Mouse (Mus musculus) activated CD4-positive, CD25-positive, alpha-beta regulatory T cell, adult 4 months (primary cell): Measurements from ENCODE around the gene Tmem175. TPM values are rescaled to one million over a fixed set of nuclear protein-coding genes. Genes with fewer than 3 reads are reported as not detected.

Experiments
- ATAC-seq: one replicate; pipeline ENCODE4 v1.8.0; 2017
- polyA plus RNA-seq, 2 experiments: library from polyadenylated mRNA; unstranded; fragments of 100-300 nt; shearing (Covaris generic); gene quantifications; one replicate each; pipeline ENCODE4 v1.2.1; 2017

The Tmem175 gene
- polyA plus RNA-seq, 2 experiments from 2014 or later = 36.5 to 39.2 TPM

GRCm38 (mm10) chr5:108654444-108654990, 24.9 kb downstream of the Tmem175 start:
- ATAC-seq = no peak

GRCm38 (mm10) chr5:108655381-108655780, 25.8 kb downstream of the Tmem175 start:
- no peak for ATAC-seq

- ATAC-seq = no peak
These were observed 26.5 kb downstream of the Tmem175 start for GRCm38 (mm10) chr5:108655891-108656650.

GRCm38 (mm10) chr5:108657406-108657805, 27.8 kb downstream of the Tmem175 start:
- ATAC-seq = no peak

GRCm38 (mm10) chr5:108658611-108659010, 29.0 kb downstream of the Tmem175 start:
- ATAC-seq = no peak

- peak; percentile 21 for ATAC-seq
These were observed 30.4 kb downstream of the Tmem175 start, which contains the start of gene Idua for GRCm38 (mm10) chr5:108659698-108660631. TSS of gene Idua (plus strand) at chr5:108660331.

GRCm38 (mm10) chr5:108660632-108661268, 31.2 kb downstream of the Tmem175 start:
- peak; percentile 96 for ATAC-seq

GRCm38 (mm10) chr5:108662772-108663171, 33.2 kb downstream of the Tmem175 start:
- ATAC-seq = no peak

- no peak for ATAC-seq
These were observed 35.5 kb downstream of the Tmem175 start for GRCm38 (mm10) chr5:108665066-108665465.

GRCm38 (mm10) chr5:108667370-108667769, 37.8 kb downstream of the Tmem175 start:
- ATAC-seq = no peak

- ATAC-seq = peak; percentile 11
These were observed 38.9 kb downstream of the Tmem175 start for GRCm38 (mm10) chr5:108668387-108668932.

GRCm38 (mm10) chr5:108668977-108669936, 39.7 kb downstream of the Tmem175 start, which contains the start of gene Dgkq:
TSS of gene Dgkq (minus strand) at chr5:108669672.
- ATAC-seq = peak; percentile 87

- no peak for ATAC-seq
These were observed 40.4 kb downstream of the Tmem175 start for GRCm38 (mm10) chr5:108669986-108670385.

GRCm38 (mm10) chr5:108670785-108671184, 41.2 kb downstream of the Tmem175 start:
- ATAC-seq = no peak

GRCm38 (mm10) chr5:108671757-108672156, 42.2 kb downstream of the Tmem175 start:
- no peak for ATAC-seq

GRCm38 (mm10) chr5:108674624-108675023, 45.1 kb downstream of the Tmem175 start:
- no peak for ATAC-seq

- ATAC-seq = no peak
These were observed 45.8 kb downstream of the Tmem175 start, which contains the start of gene Slc26a1 for GRCm38 (mm10) chr5:108675251-108675816. TSS of gene Slc26a1 (minus strand) at chr5:108675569.

- no peak for ATAC-seq
These were observed 47.4 kb downstream of the Tmem175 start for GRCm38 (mm10) chr5:108676772-108677498.

- ATAC-seq = no peak
These were observed 48.2 kb downstream of the Tmem175 start for GRCm38 (mm10) chr5:108677605-108678295.
